Mouse (Mus musculus) small intestine, adult 2 months (tissue): ENCODE results near the gene Gm14569.

Experiments used
- CTCF ChIP-seq: fragments of 200-500 bp; IDR thresholded peaks from 2 replicates; pipeline ENCODE4 v1.5.1; 2012; ENCODE audit warnings: low read depth, mild to moderate bottlenecking, control low read depth, inconsistent platforms, low read length, moderate library complexity, mixed read lengths; ENCODE audit not compliant: insufficient replicate concordance, insufficient read length; ENCODE audit errors: extremely low read depth
- POLR2A ChIP-seq: fragments of 200-500 bp; IDR thresholded peaks from 2 replicates; pipeline ENCODE4 v1.6.1; 2012; ENCODE audit warnings: low read depth, mild to moderate bottlenecking, control low read depth, inconsistent platforms, low read length, moderate library complexity

- TF ChIP-seq POLR2A (no peak), CTCF (no peak)
These were observed 16.8 kb downstream of the Gm14569 start for GRCm38 (mm10) chrX:36474873-36475272.
